Mouse (Mus musculus) forebrain, embryonic 10.5 days (tissue): ENCODE results near the gene Myo1d. TPM values are rescaled to one million over a fixed set of nuclear protein-coding genes. Genes with fewer than 3 reads are reported as not detected.

Experiments used
- DNase-seq: peaks from one replicate; pipeline ENCODE4 v3.0.0-alpha.2; 2017; ENCODE audit warnings: low spot score; ENCODE audit errors: extremely low spot score
- H3K27ac ChIP-seq: fragments of 300-500 bp; sonication (generic); 2 replicates; pipeline ENCODE4 v1.5.1; 2016; ENCODE audit warnings: mild to moderate bottlenecking
- H3K27me3 ChIP-seq: fragments of 300-500 bp; sonication (generic); 2 replicates; pipeline ENCODE4 v1.6.1; 2016; ENCODE audit warnings: mild to moderate bottlenecking; ENCODE audit not compliant: poor library complexity, severe bottlenecking
- H3K36me3 ChIP-seq: fragments of 300-500 bp; sonication (generic); replicated peaks from 2 replicates; pipeline ENCODE4 v1.6.1; 2016; ENCODE audit warnings: mild to moderate bottlenecking, moderate library complexity
- H3K4me1 ChIP-seq: fragments of 300-500 bp; sonication (generic); 2 replicates; pipeline ENCODE4 v1.6.1; 2016
- H3K4me3 ChIP-seq: fragments of 300-500 bp; sonication (generic); 2 replicates; pipeline ENCODE4 v1.5.1; 2016; ENCODE audit warnings: mild to moderate bottlenecking, moderate library complexity
- H3K9me3 ChIP-seq: fragments of 300-500 bp; sonication (generic); 2 replicates; pipeline ENCODE4 v1.6.1; 2016; ENCODE audit warnings: mild to moderate bottlenecking, moderate library complexity
- WGBS: fragments of 180-500 bp; shearing (Covaris S2); methylation state at CpG from one replicate; pipeline ENCODE4 v1.1.7; 2016; 5-methylcytosine and 5-hydroxymethylcytosine counted together
- polyA plus RNA-seq: library from polyadenylated mRNA; unstranded; fragments of >200 nt; fragmentation: Nextera tagmentation; extraction: Ambion mirVana; gene quantifications from 2 replicates; pipeline ENCODE4 v1.2.1, GENCODE M21; 2016

The Myo1d gene
- polyA plus RNA-seq, 1 experiment from 2014 or later: 2.0 TPM

DNA sequence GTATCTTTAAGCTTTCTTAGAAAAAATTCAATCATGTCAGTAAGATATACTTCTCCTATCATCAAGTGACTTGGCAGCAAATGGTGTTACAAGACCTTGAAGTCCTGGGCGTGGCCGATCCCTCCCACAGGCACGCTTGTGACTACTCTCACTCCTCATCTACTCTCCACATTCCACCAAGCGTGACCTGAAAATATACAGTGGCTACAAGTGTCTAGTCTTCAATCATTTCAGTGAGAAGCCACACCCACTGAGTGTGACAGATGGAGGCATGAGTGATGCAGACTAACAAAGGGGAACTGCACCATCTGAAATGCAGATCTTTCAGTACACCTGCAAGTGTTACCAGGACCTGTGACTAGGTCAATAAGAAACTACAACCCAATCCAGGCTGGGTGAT is 79.2 kb downstream of the Myo1d start:
- Histone ChIP-seq H3K4me3 (no peak overlapping the region), H3K36me3 (no peaks in the 10 kb centered on the region), H3K4me1 (peaks cover 4% of the 10 kb centered on the region; the same call in 1 of the 2 replicates), H3K27me3 (no peaks in the 10 kb centered on the region), H3K27ac (no peak overlapping the region), H3K9me3 (no peaks in the 10 kb centered on the region)
- WGBS: 86% methylated on average over 4 of the region's 4 CpGs
- DNase-seq: no peak

DNA sequence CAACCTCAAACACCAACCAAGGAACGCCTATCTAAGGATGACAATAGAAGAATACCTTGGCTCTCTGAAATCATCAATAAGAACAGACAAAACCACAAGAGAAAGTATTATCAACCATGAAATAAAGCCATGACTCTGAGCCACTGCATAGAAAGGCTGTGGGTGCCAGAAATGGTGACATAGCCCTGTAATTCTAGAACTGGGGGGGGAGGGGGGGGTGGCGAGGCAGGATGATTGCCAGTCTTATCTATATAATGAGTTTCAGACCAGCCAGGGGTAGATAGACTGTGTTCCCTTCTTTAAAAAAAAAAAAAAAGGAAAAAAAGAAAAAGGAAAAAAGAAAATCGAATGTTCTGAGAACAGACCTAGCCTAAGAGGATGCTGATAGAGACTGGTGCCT is 81.1 kb downstream of the Myo1d start:
- DNase-seq: no peak
- Histone ChIP-seq H3K9me3 (no peaks in the 10 kb centered on the region), H3K4me3 (no peak overlapping the region), H3K4me1 (peaks cover 4% of the 10 kb centered on the region; the same call in 1 of the 2 replicates), H3K27ac (no peak overlapping the region), H3K27me3 (no peaks in the 10 kb centered on the region), H3K36me3 (no peaks in the 10 kb centered on the region)
- WGBS: 91% methylated on average over 3 of the region's 3 CpGs

DNA sequence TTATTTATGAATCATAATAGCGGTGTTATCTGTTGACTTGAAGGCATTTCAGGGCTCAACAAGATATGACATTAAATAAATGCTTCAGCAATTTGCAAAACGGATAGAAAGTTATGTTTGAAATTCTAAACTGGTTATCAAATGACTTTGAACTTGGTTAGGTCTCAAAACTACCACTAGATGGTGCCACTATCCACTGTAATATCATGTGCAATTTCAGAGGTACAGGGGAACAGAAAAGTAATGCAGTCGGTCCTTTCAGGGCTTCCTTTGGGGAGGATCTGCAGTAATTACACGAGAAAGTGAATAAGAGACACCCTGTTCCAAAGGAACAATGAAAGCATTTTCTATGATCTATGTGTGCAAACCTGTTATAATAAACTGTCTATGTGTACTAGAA is 83.5 kb downstream of the Myo1d start:
- no peak for DNase-seq
- no peaks in the 10 kb centered on the region for H3K4me1 ChIP-seq
- H3K4me3 ChIP-seq: no peak overlapping the region
- H3K36me3 ChIP-seq: no peaks in the 10 kb centered on the region
- H3K9me3 ChIP-seq: no peaks in the 10 kb centered on the region
- 24% methylated on average over 4 of the region's 4 CpGs for whole genome bisulfite sequencing
- H3K27ac ChIP-seq: no peak overlapping the region
- H3K27me3 ChIP-seq: no peaks in the 10 kb centered on the region

DNA sequence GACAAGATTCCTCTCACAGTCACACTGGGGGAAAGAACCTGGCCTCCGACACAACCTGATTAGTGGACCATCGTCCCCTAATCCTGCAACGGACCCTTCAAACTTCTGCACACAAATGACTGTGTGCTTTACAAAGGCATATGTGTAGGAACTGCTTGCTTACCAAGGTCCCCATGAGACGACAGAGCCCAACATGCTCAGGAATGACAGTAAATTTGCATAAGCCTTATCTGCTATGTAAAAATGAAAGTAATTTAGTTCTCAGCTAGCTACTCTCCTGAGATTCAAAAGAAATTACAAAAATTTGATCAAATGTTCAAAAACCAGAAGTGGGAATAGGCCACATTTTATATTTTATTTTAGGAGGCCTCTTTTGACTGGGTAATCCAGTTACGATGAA is 95.2 kb downstream of the Myo1d start:
- 90% methylated on average over 5 of the region's 5 CpGs for WGBS
- DNase-seq: no peak
- no peak overlapping the region for H3K4me3 ChIP-seq
- H3K27ac ChIP-seq: no peak overlapping the region
- H3K36me3 ChIP-seq: no peaks in the 10 kb centered on the region
- H3K27me3 ChIP-seq: no peaks in the 10 kb centered on the region
- H3K9me3 ChIP-seq: no peaks in the 10 kb centered on the region
- H3K4me1 ChIP-seq: no peaks in the 10 kb centered on the region

DNA sequence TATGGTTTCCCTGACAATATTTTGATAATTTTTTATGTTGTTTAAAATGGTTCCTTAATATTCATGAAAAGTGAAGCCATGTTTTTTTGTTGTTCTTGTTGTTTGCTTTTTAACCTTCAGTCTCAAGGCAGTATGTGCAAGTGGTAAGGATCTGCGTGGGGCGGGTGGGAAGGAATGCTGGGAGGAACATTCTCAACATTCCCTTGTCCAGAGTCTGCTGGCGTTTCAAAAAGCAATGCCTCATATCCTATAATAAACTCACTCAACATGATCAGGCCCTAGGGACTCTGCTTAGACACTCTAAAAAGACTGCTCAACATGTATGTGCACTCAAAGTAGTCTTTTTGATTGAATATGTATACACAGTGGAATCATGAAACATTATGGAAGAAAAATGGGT is 97.1 kb downstream of the Myo1d start:
- no peak overlapping the region for H3K27ac ChIP-seq
- H3K4me1 ChIP-seq: no peaks in the 10 kb centered on the region
- DNase-seq: no peak
- H3K36me3 ChIP-seq: no peaks in the 10 kb centered on the region
- no peak overlapping the region for H3K4me3 ChIP-seq
- WGBS: 81% methylated on average over 3 of the region's 3 CpGs
- no peaks in the 10 kb centered on the region for H3K9me3 ChIP-seq
- no peaks in the 10 kb centered on the region for H3K27me3 ChIP-seq

DNA sequence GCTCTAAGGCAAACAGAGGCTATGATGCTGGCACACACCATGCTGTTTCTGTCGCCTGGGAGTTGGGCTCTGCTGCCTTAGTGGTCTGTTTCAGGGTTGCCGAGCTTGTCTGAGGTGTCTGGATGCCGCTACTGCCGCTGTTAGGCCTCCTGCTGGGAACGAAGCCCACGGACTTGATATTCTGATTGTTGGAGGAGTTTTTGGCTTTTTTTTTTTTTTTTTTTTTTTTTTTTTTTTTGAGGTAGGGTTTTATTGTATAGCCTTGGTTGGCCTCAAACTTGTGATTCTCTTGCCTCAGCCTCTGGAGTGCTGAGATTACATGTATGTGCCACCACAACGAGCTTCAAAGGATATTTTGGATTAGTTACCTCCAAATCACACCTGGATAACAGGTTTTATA is 106.8 kb downstream of the Myo1d start:
- Histone ChIP-seq H3K27ac (no peak overlapping the region), H3K4me1 (no peaks in the 10 kb centered on the region), H3K36me3 (no peaks in the 10 kb centered on the region), H3K4me3 (no peak overlapping the region), H3K9me3 (no peaks in the 10 kb centered on the region), H3K27me3 (no peaks in the 10 kb centered on the region)
- DNase-seq: no peak
- WGBS: 48% methylated on average over 7 of the region's 7 CpGs

DNA sequence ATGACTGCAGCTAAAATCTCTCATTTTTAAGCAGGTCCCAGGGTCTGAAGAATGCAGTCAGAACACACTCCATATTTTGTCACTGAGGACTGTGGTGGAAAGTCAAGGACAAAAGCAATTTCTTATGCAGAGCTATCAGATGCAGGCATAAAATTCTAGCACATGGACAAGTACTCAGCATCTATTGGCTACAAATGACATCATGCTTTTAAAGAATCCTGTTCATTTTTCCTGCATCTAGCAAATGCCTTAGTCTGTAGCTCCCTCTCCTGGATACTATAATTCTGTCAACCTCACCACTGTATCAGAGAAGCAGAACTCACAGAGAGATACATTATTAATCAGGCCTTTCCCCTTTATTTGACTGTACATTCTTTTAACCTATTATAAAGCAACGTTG is 109.4 kb downstream of the Myo1d start:
- Histone ChIP-seq H3K36me3 (no peaks in the 10 kb centered on the region), H3K4me1 (no peaks in the 10 kb centered on the region), H3K27me3 (no peaks in the 10 kb centered on the region), H3K4me3 (no peak overlapping the region), H3K9me3 (no peaks in the 10 kb centered on the region), H3K27ac (no peak overlapping the region)
- DNase-seq: no peak
- 51% methylated on average over 1 of the region's 1 CpGs for WGBS

DNA sequence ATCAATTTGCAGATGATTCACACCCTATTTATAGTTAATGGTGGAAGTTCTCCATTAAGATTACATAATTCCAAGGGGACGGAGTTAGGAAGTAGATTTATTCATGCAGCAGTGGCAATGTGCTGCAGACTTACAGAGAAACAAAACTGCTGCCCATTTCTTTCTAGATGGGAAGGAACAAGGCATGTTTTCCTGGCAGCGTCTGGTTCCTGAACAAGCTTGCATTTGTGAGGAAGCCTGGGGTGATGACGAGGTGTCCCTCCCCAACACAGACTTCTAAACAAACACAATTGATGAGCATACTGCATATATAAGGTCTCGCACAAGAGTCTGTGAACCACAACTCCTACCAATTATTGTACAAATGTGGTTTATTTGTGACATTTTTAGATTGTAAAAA is 109.9 kb downstream of the Myo1d start:
- Histone ChIP-seq H3K27me3 (no peaks in the 10 kb centered on the region), H3K4me1 (no peaks in the 10 kb centered on the region), H3K4me3 (no peak overlapping the region), H3K36me3 (no peaks in the 10 kb centered on the region), H3K9me3 (no peaks in the 10 kb centered on the region), H3K27ac (no peak overlapping the region)
- WGBS: 79% methylated on average over 4 of the region's 4 CpGs
- DNase-seq: no peak

DNA sequence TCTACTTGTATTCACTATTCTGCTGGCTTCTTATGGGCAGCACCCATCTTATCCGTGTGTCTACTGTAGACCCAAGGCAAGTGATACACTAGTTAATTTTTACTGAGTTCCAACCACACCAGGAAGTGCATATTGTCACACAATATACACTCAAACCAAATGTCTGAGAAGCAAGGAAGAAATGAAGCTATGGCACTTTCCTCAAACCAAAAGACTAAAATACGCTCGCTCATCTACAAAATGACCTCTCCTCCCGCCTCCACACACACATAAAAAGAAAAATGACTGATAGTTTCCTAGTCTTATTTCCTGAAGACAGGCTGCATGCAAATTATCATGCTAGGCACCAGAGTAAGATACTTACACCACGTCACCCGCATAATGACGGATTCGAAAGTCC is 113.6 kb downstream of the Myo1d start:
- Histone ChIP-seq H3K9me3 (no peaks in the 10 kb centered on the region), H3K36me3 (no peaks in the 10 kb centered on the region), H3K4me3 (no peak overlapping the region), H3K27me3 (no peaks in the 10 kb centered on the region), H3K4me1 (no peaks in the 10 kb centered on the region), H3K27ac (no peak overlapping the region)
- DNase-seq: no peak
- WGBS: 94% methylated on average over 8 of the region's 8 CpGs

DNA sequence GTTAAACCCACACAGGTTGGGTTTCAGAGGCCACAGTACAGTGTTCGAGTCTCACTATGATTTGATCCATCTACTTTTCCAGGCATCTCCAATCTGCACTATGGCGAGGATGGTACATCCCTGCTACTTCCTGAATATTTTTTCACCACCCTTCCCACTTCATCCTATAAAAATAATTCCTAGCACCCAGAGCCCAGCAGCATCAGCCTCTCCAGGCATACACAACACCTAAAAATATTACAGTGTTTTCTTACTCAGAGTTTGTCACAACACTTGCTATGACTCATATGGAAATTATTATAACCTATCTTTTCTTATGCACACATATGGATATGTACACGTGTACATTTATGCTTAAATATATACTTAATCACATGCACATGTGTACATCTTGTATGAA is 115.6 kb downstream of the Myo1d start:
- Histone ChIP-seq H3K27me3 (no peaks in the 10 kb centered on the region), H3K27ac (no peak overlapping the region), H3K4me1 (no peaks in the 10 kb centered on the region), H3K4me3 (no peak overlapping the region), H3K9me3 (no peaks in the 10 kb centered on the region), H3K36me3 (no peaks in the 10 kb centered on the region)
- WGBS: 92% methylated on average over 3 of the region's 3 CpGs
- DNase-seq: no peak

DNA sequence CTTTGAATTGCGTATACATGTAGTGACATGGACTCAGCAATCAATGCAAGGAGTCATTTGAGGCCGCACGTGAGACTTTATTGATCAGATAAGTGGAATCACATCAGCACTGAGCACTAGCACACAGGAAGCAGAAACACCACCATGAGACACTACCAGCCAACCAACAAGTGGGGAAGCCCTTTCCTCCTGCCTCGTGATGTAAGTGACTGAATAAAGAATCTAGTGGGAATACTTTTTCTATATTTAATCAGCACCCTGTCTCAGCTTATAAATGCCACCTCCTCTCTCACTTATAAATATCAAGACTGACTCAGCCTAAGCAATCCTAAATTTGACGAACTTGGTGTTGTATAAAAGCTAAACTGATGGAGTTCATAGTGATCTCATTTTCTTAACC is 134.7 kb downstream of the Myo1d start:
- no peaks in the 10 kb centered on the region for H3K9me3 ChIP-seq
- 91% methylated on average over 5 of the region's 5 CpGs for WGBS

DNA sequence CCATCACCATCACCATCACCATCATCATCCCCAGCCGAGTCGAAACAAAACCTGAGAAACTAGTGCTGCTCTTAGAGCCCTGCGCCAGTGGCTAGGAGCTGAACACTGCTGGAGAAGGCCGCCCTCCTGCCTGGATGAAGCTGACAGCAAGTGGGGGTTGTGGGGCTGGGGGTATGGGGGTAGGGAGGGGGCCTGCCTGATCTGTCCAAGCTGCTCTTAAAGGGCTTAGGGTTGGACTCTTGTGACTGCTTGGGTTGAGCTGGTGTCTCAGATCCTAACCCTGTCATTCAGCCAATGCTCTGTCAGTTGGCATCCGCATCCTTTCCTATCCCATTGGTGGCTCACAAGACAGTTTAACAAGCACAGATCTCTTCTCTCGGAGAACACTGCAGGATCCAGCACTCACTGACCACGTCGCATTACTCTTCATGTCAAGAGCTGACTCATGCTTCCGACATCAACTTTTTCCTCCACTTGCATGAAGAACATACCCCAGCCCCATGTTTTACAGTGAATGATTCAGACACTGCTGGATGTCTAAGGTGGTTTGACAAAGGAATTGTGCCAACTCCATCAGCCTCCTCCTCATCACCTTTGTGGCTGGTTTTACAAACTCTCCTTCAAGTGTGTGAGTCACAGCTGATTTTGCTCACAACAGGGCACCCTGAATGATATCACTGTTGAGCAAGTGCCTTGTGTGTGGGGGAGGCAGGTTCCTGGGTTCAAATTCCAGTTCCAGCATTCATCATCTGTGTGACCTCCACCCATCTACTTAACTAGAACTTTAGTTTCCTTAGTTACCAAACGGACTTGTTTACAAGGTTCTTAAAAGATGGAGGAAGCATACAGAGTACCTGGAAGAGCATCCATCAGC is 150.6 kb downstream of the Myo1d start:
- 88% methylated on average over 10 of the region's 10 CpGs for WGBS
- no peaks in the 10 kb centered on the region for H3K9me3 ChIP-seq

More for the DNA sequence above, 134.7 kb downstream of the Myo1d start:
- no peak for DNase-seq
- Histone ChIP-seq H3K27ac (no peak overlapping the region), H3K27me3 (no peaks in the 10 kb centered on the region), H3K4me3 (no peak overlapping the region), H3K4me1 (no peaks in the 10 kb centered on the region), H3K36me3 (no peaks in the 10 kb centered on the region)

DNA sequence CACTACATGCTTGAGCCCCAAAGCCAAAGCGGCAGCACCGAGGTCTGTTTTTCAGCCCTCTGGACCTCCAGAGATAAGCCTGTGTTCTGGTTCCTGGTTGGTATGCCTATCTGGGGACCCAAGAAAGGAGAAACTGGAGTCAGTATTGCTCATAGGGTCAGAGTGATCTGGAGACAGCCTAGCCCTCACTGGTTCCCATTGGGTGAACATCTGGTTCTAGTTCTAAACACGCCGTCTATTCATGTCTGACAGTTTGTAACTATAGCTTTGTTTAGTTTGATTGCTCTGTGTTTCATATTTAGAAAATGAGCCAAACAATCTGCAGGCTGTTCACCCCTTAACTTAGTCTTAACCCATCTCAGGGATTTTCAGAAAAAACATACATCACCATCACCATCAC is 151.2 kb downstream of the Myo1d start:
- WGBS: 95% methylated on average over 4 of the region's 4 CpGs
- no peak for DNase-seq

More for the DNA sequence above, 150.6 kb downstream of the Myo1d start:
- no peak overlapping the region for H3K4me3 ChIP-seq
- peaks cover 39% of the 10 kb centered on the region for H3K27me3 ChIP-seq
- H3K27ac ChIP-seq: no peak overlapping the region
- no peaks in the 10 kb centered on the region for H3K36me3 ChIP-seq
- H3K4me1 ChIP-seq: no peaks in the 10 kb centered on the region
- DNase-seq: no peak

More for the DNA sequence above, 151.2 kb downstream of the Myo1d start:
- H3K9me3 ChIP-seq: no peaks in the 10 kb centered on the region
- H3K36me3 ChIP-seq: no peaks in the 10 kb centered on the region
- peaks cover 43% of the 10 kb centered on the region for H3K27me3 ChIP-seq
- no peak overlapping the region for H3K27ac ChIP-seq
- no peaks in the 10 kb centered on the region for H3K4me1 ChIP-seq
- H3K4me3 ChIP-seq: no peak overlapping the region
